Mouse (Mus musculus) C2C12 (cell line): ENCODE measurements around the gene Krtap1-4.

ENCODE experiments used
- CTCF ChIP-seq: IDR thresholded peaks from one replicate; pipeline ENCODE4 v1.5.1; 2011; ENCODE audit not compliant: control insufficient read depth, insufficient read depth, insufficient read length
- USF1 ChIP-seq: IDR thresholded peaks from one replicate; pipeline ENCODE4 v1.6.1; 2011; ENCODE audit warnings: low read depth, mild to moderate bottlenecking, control low read depth, moderate library complexity

GRCm38 (mm10) chr11:99585096-99585495 lies 1.6 kb upstream of the Krtap1-4 start:
- TF ChIP-seq USF1 (no peak), CTCF (no peak)
